Mouse (Mus musculus) brown adipose tissue, adult 24 weeks (tissue): ENCODE results near the gene Ifrd1. TPM values are rescaled to one million over a fixed set of nuclear protein-coding genes. Genes with fewer than 3 reads are reported as not detected.

Experiments used
- H3K27ac ChIP-seq: fragments of 200-500 bp; replicated peaks from 2 replicates; pipeline ENCODE4 v1.5.1; 2012; ENCODE audit warnings: low read depth, mild to moderate bottlenecking, low read length
- H3K4me1 ChIP-seq: fragments of 200-500 bp; 2 replicates; pipeline ENCODE4 v1.6.1; 2012; ENCODE audit warnings: low read length, mixed read lengths; ENCODE audit not compliant: control insufficient read depth, insufficient read depth, insufficient read length
- H3K4me3 ChIP-seq: fragments of 200-500 bp; 2 replicates; pipeline ENCODE4 v1.5.1; 2012; ENCODE audit warnings: low read depth, mild to moderate bottlenecking, low read length, moderate library complexity; ENCODE audit not compliant: insufficient read depth
- polyA plus RNA-seq: library from polyadenylated mRNA; stranded (reverse); fragments of >200 nt; gene quantifications from 2 replicates; pipeline ENCODE4 v1.2.4, GENCODE M21; 2012; ENCODE audit not compliant: missing spikeins, insufficient read depth, insufficient read length

Ifrd1 gene
- polyA plus RNA-seq, 1 experiment, result 101 TPM

GRCm38 (mm10) chr12:40253241-40253640 is 4.9 kb upstream of the Ifrd1 start:
- Histone ChIP-seq H3K4me3 (no peak overlapping the region), H3K27ac (no peak overlapping the region), H3K4me1 (no peaks in the 10 kb centered on the region)

- Histone ChIP-seq H3K27ac (no peak overlapping the region), H3K4me3 (no peak overlapping the region), H3K4me1 (peaks cover 5% of the 10 kb centered on the region)
Measured at GRCm38 (mm10) chr12:40250256-40250655, 2.0 kb upstream of the Ifrd1 start.

GRCm38 (mm10) chr12:40247976-40248375 is 328 bp downstream of the Ifrd1 start:
- no peak overlapping the region for H3K4me3 ChIP-seq
- peaks cover 5% of the 10 kb centered on the region for H3K4me1 ChIP-seq
- no peak overlapping the region; the same call in 1 of the 2 replicates for H3K27ac ChIP-seq

- Histone ChIP-seq H3K4me3 (no peak overlapping the region), H3K4me1 (peaks cover 5% of the 10 kb centered on the region), H3K27ac (no peak overlapping the region)
Measured at GRCm38 (mm10) chr12:40247384-40247783, 920 bp downstream of the Ifrd1 start.

- no peak overlapping the region for H3K4me3 ChIP-seq
- H3K27ac ChIP-seq, result peak overlapping the region; percentile 14; the same call in 1 of the 2 replicates
- peaks cover 5% of the 10 kb centered on the region for H3K4me1 ChIP-seq
Measured at GRCm38 (mm10) chr12:40245434-40245970, 2.8 kb downstream of the Ifrd1 start.

- H3K27ac ChIP-seq, result no peak overlapping the region
- no peak overlapping the region for H3K4me3 ChIP-seq
- H3K4me1 ChIP-seq, result peaks cover 5% of the 10 kb centered on the region
Measured at GRCm38 (mm10) chr12:40244926-40245325, 3.4 kb downstream of the Ifrd1 start.

GRCm38 (mm10) chr12:40243821-40244221 is 4.5 kb downstream of the Ifrd1 start:
- Histone ChIP-seq H3K4me3 (no peak overlapping the region), H3K4me1 (peaks cover 5% of the 10 kb centered on the region), H3K27ac (no peak overlapping the region)

- no peak overlapping the region for H3K4me3 ChIP-seq
- no peak overlapping the region for H3K27ac ChIP-seq
- H3K4me1 ChIP-seq, result peaks cover 5% of the 10 kb centered on the region
Measured at GRCm38 (mm10) chr12:40243241-40243640, 5.1 kb downstream of the Ifrd1 start.

- no peaks in the 10 kb centered on the region for H3K4me1 ChIP-seq
- no peak overlapping the region for H3K27ac ChIP-seq
- H3K4me3 ChIP-seq, result no peak overlapping the region
Measured at GRCm38 (mm10) chr12:40239161-40239560, 9.1 kb downstream of the Ifrd1 start.

- no peak overlapping the region for H3K4me3 ChIP-seq
- no peak overlapping the region for H3K27ac ChIP-seq
- no peaks in the 10 kb centered on the region for H3K4me1 ChIP-seq
Measured at GRCm38 (mm10) chr12:40232231-40232630, 16.1 kb downstream of the Ifrd1 start.

- no peaks in the 10 kb centered on the region for H3K4me1 ChIP-seq
- no peak overlapping the region for H3K4me3 ChIP-seq
- H3K27ac ChIP-seq, result no peak overlapping the region
Measured at GRCm38 (mm10) chr12:40231632-40232031, 16.7 kb downstream of the Ifrd1 start.

- no peak overlapping the region for H3K4me3 ChIP-seq
- H3K27ac ChIP-seq, result no peak overlapping the region
- peaks cover 2% of the 10 kb centered on the region; the same call in 1 of the 2 replicates for H3K4me1 ChIP-seq
Measured at GRCm38 (mm10) chr12:40224171-40224880, 24.0 kb downstream of the Ifrd1 start.

- Histone ChIP-seq H3K4me1 (peaks cover 2% of the 10 kb centered on the region; the same call in 1 of the 2 replicates), H3K4me3 (peak overlapping the region; percentile 61)
Measured at GRCm38 (mm10) chr12:40223676-40224075, 24.6 kb downstream of the Ifrd1 start.

GRCm38 (mm10) chr12:40223082-40223619 is 25.2 kb downstream of the Ifrd1 start:
- H3K4me3 ChIP-seq, result peak overlapping the region; percentile 78
- peak overlapping the region; percentile 91 for H3K27ac ChIP-seq
- H3K4me1 ChIP-seq, result peaks cover 2% of the 10 kb centered on the region

More at GRCm38 (mm10) chr12:40223676-40224075, 24.6 kb downstream of the Ifrd1 start:
- H3K27ac ChIP-seq, result peak overlapping the region; percentile 90

GRCm38 (mm10) chr12:40222251-40223081 is 25.8 kb downstream of the Ifrd1 start:
- Histone ChIP-seq H3K27ac (peak overlapping the region; percentile 91), H3K4me1 (peaks cover 5% of the 10 kb centered on the region), H3K4me3 (peak overlapping the region; percentile 78)
